Mouse (Mus musculus) adrenal gland, adult 10 weeks (tissue): Measurements from ENCODE around the gene Gm6176. TPM values are rescaled to one million over a fixed set of nuclear protein-coding genes. Genes with fewer than 3 reads are reported as not detected.

Experiments used
- polyA plus RNA-seq: library from polyadenylated mRNA; stranded (reverse); fragments of 350-450 nt; fragmentation: Illumina TruSeq; extraction: RNeasy Lipid Tissue Mini Kit (QIAGEN cat#74804); gene quantifications from one replicate; pipeline ENCODE4 v1.2.3, GENCODE M21; 2014; ENCODE audit warnings: low read depth, low replicate concordance

The Gm6176 gene
- polyA plus RNA-seq = not detected

GRCm38 (mm10) chr7:22056205-22056604, at the start of gene Gm6176:
Gene Gm6176 (minus strand): TSS chr7:22056305.

GRCm38 (mm10) chr7:22068757-22069156, 12.7 kb upstream of the Gm6176 start, which contains the start of gene Vmn1r139:
Gene Vmn1r139 (plus strand): TSS chr7:22069057.

GRCm38 (mm10) chr7:22028797-22029196, 27.3 kb downstream of the Gm6176 start, which contains the start of gene Vmn1r138:
Gene Vmn1r138 (minus strand): TSS chr7:22028897.

Other genes starting within 250 kb of the Gm6176 start
- not detected for gene Vmn1r135, start 224.0 kb downstream of the Gm6176 start, polyA plus RNA-seq
- not detected for gene Gm5725, start 212.0 kb downstream of the Gm6176 start, polyA plus RNA-seq
- gene Gm5891, start 135.0 kb downstream of the Gm6176 start, polyA plus RNA-seq = not detected
- not detected for gene Vmn1r137, start 61.7 kb downstream of the Gm6176 start, polyA plus RNA-seq
- not detected for gene Vmn1r138, start 27.4 kb downstream of the Gm6176 start, polyA plus RNA-seq
- gene Vmn1r139, start 12.8 kb upstream of the Gm6176 start, polyA plus RNA-seq = not detected
- not detected for gene Gm16451, start 61.9 kb upstream of the Gm6176 start, polyA plus RNA-seq
- not detected for gene Gm10666, start 78.4 kb upstream of the Gm6176 start, polyA plus RNA-seq
- gene Vmn1r142, start 107.7 kb upstream of the Gm6176 start, polyA plus RNA-seq = not detected
- gene Vmn1r143, start 133.1 kb upstream of the Gm6176 start, polyA plus RNA-seq = not detected
- not detected for gene Gm8653, start 145.0 kb upstream of the Gm6176 start, polyA plus RNA-seq
- not detected for gene Gm8453, start 173.2 kb upstream of the Gm6176 start, polyA plus RNA-seq